Mouse (Mus musculus): ENCODE data around the gene Kiss1r.

Gene Kiss1r

GRCm38 (mm10) chr10:79897316-79898245, 19.2 kb upstream of the Kiss1r start:
- no peak for DNase-seq (ENCODE audit: low read depth, low spot score)

- DNase-seq (ENCODE audit: low read depth, low spot score), result no peak
These were observed 15.8 kb upstream of the Kiss1r start for GRCm38 (mm10) chr10:79900951-79901410.

GRCm38 (mm10) chr10:79906712-79907111, 10.1 kb upstream of the Kiss1r start:
- DNase-seq (ENCODE audit: low read depth, low spot score), result no peak

GRCm38 (mm10) chr10:79907415-79907814, 9.4 kb upstream of the Kiss1r start:
- DNase-seq (ENCODE audit: low read depth, low spot score), result no peak

GRCm38 (mm10) chr10:79908167-79909091, 8.3 kb upstream of the Kiss1r start, which contains the start of gene Med16:
Med16 (minus strand) TSS chr10:79908923.
- peak; percentile 92 for DNase-seq (ENCODE audit: low read depth, low spot score)

GRCm38 (mm10) chr10:79909092-79909922, 7.5 kb upstream of the Kiss1r start:
- DNase-seq (ENCODE audit: low read depth, low spot score), result peak; percentile 50

GRCm38 (mm10) chr10:79910556-79910955, 6.2 kb upstream of the Kiss1r start, which contains the start of gene Gm26602:
Gm26602 (plus strand) TSS chr10:79910856.
- no peak for DNase-seq (ENCODE audit: low read depth, low spot score)

GRCm38 (mm10) chr10:79912412-79912811, 4.4 kb upstream of the Kiss1r start:
- no peak for DNase-seq (ENCODE audit: low read depth, low spot score)

GRCm38 (mm10) chr10:79914131-79914947, 2.4 kb upstream of the Kiss1r start:
- DNase-seq (ENCODE audit: low read depth, low spot score), result peak; percentile 62

- no peak for DNase-seq (ENCODE audit: low read depth, low spot score)
These were observed 1.7 kb upstream of the Kiss1r start for GRCm38 (mm10) chr10:79914948-79915596.

- DNase-seq (ENCODE audit: low read depth, low spot score), result no peak
These were observed 690 bp upstream of the Kiss1r start for GRCm38 (mm10) chr10:79916081-79916480.

GRCm38 (mm10) chr10:79917532-79918100, 845 bp downstream of the Kiss1r start:
- DNase-seq (ENCODE audit: low read depth, low spot score), result no peak

- no peak for DNase-seq (ENCODE audit: low read depth, low spot score)
These were observed 1.7 kb downstream of the Kiss1r start for GRCm38 (mm10) chr10:79918231-79919078.

GRCm38 (mm10) chr10:79919251-79919849, 2.6 kb downstream of the Kiss1r start:
- no peak for DNase-seq (ENCODE audit: low read depth, low spot score)

- no peak for DNase-seq (ENCODE audit: low read depth, low spot score)
These were observed 3.5 kb downstream of the Kiss1r start for GRCm38 (mm10) chr10:79920056-79920890.

- DNase-seq (ENCODE audit: low read depth, low spot score), result no peak
These were observed 4.3 kb downstream of the Kiss1r start, which contains the start of gene R3hdm4 for GRCm38 (mm10) chr10:79920958-79921535. R3hdm4 (minus strand) TSS chr10:79921208.

GRCm38 (mm10) chr10:79921572-79921971, 4.8 kb downstream of the Kiss1r start:
- no peak for DNase-seq (ENCODE audit: low read depth, low spot score)
